Mouse (Mus musculus) limb, embryonic 11.5 days (tissue): Measurements from ENCODE around the gene Zbtb24. TPM values are rescaled to one million over a fixed set of nuclear protein-coding genes. Genes with fewer than 3 reads are reported as not detected.

ENCODE experiments used
- ATAC-seq: fragments of 200-750 bp; cut with Nextera tagmentation; 2 replicates; pipeline ENCODE4 v1.8.0; 2017; ENCODE audit warnings: low read depth; ENCODE audit not compliant: insufficient number of reproducible peaks, low FRiP score, low TSS enrichment
- DNase-seq: peaks from one replicate; pipeline ENCODE4 v3.0.0-alpha.2; 2015; ENCODE audit warnings: low spot score
- H3K27ac ChIP-seq: fragments of 300-500 bp; sonication (generic); replicated peaks from 2 replicates; pipeline ENCODE4 v1.5.1; 2014; ENCODE audit warnings: low read depth, mild to moderate bottlenecking, low read length
- H3K27me3 ChIP-seq: fragments of 300-500 bp; sonication (generic); 2 replicates; pipeline ENCODE4 v1.6.1; 2014; ENCODE audit warnings: mild to moderate bottlenecking, low read length, mixed read lengths; ENCODE audit not compliant: control insufficient read depth, insufficient read depth
- H3K36me3 ChIP-seq: fragments of 300-500 bp; sonication (generic); 2 replicates; pipeline ENCODE4 v1.6.1; 2014; ENCODE audit warnings: mild to moderate bottlenecking, low read length, moderate library complexity, mixed read lengths; ENCODE audit not compliant: control insufficient read depth, insufficient read depth
- H3K4me1 ChIP-seq: fragments of 300-500 bp; sonication (generic); 2 replicates; pipeline ENCODE4 v1.6.1; 2014; ENCODE audit warnings: low read length, mixed read lengths; ENCODE audit not compliant: control insufficient read depth, insufficient read depth
- H3K4me2 ChIP-seq: fragments of 300-500 bp; sonication (generic); 2 replicates; pipeline ENCODE4 v1.6.1; 2014; ENCODE audit warnings: low read depth, mild to moderate bottlenecking, moderate library complexity; ENCODE audit not compliant: severe bottlenecking
- H3K4me3 ChIP-seq: fragments of 300-500 bp; sonication (generic); 2 replicates; pipeline ENCODE4 v1.5.1; 2014; ENCODE audit warnings: low read depth, low read length
- H3K9ac ChIP-seq: fragments of 300-500 bp; sonication (generic); 2 replicates; pipeline ENCODE4 v1.6.1; 2014; ENCODE audit warnings: mild to moderate bottlenecking, low read length
- H3K9me3 ChIP-seq: fragments of 300-500 bp; sonication (generic); 2 replicates; pipeline ENCODE4 v1.6.1; 2016; ENCODE audit warnings: low read length; ENCODE audit not compliant: control insufficient read depth
- whole genome bisulfite sequencing: fragments of 180-500 bp; shearing (Covaris S2); extraction: QIAGEN DNeasy Blood & Tissue Kit; methylation state at CpG from one replicate; pipeline ENCODE4 v1.1.7; 2014; 5-methylcytosine and 5-hydroxymethylcytosine counted together
- polyA plus RNA-seq: library from polyadenylated mRNA; unstranded; fragments of >200 nt; fragmentation: Nextera tagmentation; extraction: Ambion mirVana; gene quantifications from 2 replicates; pipeline ENCODE4 v1.2.1, GENCODE M21; 2014

Gene Zbtb24
- polyA plus RNA-seq, 1 experiment from 2014 or later = 17.3 TPM

DNA sequence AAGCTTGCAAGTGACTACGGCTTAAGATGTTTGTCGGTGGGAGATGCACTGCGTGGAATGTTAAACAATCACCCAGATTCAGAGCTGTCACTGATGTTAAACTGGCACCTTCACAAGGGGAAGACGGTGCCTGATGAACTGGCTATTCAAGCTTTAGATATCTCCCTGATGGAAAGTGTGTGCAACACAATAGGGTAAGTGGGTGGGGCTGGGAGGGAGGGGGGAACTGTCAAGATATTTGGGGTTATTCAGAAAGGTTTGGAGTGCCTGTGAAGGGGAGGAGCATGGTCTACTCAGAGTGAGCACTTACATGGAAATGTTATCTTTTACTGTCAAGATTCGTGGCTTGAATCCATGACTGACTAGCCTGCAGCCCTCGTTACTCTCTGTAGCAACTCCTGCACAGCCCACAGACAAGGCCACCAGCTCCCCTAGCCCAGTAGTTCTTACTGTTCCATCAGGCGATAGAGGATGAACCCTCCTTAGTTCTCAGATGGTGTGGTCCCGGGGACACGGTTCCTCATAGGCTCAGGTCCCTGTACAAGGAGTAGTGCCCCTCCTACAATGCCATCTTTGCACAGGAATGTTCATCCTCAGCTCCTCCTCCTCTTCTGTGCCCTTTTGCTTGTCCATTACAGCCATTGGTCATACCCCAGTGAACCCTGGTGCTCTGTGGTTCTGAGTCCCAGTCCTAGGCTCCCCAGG is 29.5 kb upstream of the Zbtb24 start:
- Histone ChIP-seq H3K9me3 (no peaks in the 10 kb centered on the region), H3K27ac (no peak overlapping the region), H3K27me3 (no peaks in the 10 kb centered on the region), H3K4me3 (no peak overlapping the region), H3K9ac (no peak overlapping the region), H3K36me3 (no peaks in the 10 kb centered on the region), H3K4me1 (no peaks in the 10 kb centered on the region), H3K4me2 (no peak overlapping the region; the same call in 1 of the 2 replicates)
- ATAC-seq (no peak), DNase-seq (no peak)
- 83% methylated on average over 9 of the region's 9 CpGs for WGBS

DNA sequence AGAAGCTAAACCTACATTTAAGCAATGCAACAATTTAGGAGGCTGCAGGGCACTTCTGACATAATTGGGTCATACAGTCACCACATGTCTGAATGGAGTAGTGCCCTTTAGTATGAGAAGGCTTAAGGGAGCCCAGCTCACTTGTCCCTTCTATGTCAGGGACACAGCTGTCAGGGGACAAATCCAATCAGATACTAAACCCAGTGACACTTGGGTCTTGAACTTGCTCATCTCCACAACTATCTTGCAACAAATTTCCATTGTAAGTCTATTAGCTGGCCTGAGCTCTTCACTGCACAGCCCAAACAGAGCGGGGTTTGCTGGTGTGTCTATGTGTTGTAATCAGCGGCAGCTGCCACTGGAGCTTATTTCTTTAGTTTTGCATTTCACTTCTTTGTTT is 26.5 kb upstream of the Zbtb24 start:
- ATAC-seq (no peak), DNase-seq (no peak)
- Histone ChIP-seq H3K9me3 (no peaks in the 10 kb centered on the region), H3K36me3 (no peaks in the 10 kb centered on the region), H3K9ac (no peak overlapping the region), H3K4me1 (no peaks in the 10 kb centered on the region), H3K4me2 (no peak overlapping the region), H3K27me3 (no peaks in the 10 kb centered on the region), H3K4me3 (no peak overlapping the region), H3K27ac (no peak overlapping the region)
- 89% methylated on average over 2 of the region's 2 CpGs for WGBS

DNA sequence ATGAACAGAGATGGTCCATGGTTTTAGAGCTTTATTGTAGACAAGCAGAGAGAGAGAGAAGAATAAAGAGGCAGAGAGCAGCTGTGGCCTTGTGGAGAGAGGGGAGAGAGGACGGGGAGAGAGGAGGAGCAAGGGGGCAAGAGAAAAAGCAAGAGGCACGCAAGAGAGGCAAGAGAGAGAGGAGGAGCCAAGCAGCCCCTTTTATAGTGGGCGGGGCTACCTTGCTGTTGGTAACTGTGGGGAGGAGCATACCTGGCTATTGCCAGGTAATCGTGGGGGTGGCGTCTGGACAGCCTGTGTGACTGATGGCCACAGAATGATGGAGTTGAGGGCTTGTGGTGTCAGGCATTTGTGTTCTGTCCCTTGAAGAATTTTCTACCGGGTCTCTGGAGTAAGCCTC is 23.8 kb upstream of the Zbtb24 start:
- no peak overlapping the region for H3K9ac ChIP-seq
- no peaks in the 10 kb centered on the region for H3K4me1 ChIP-seq
- ATAC-seq = no peak
- H3K4me2 ChIP-seq = no peak overlapping the region
- H3K9me3 ChIP-seq = no peaks in the 10 kb centered on the region
- no peaks in the 10 kb centered on the region for H3K36me3 ChIP-seq
- 54% methylated on average over 6 of the region's 6 CpGs for WGBS
- H3K27ac ChIP-seq = no peak overlapping the region
- DNase-seq = no peak
- H3K4me3 ChIP-seq = no peak overlapping the region
- no peaks in the 10 kb centered on the region for H3K27me3 ChIP-seq

DNA sequence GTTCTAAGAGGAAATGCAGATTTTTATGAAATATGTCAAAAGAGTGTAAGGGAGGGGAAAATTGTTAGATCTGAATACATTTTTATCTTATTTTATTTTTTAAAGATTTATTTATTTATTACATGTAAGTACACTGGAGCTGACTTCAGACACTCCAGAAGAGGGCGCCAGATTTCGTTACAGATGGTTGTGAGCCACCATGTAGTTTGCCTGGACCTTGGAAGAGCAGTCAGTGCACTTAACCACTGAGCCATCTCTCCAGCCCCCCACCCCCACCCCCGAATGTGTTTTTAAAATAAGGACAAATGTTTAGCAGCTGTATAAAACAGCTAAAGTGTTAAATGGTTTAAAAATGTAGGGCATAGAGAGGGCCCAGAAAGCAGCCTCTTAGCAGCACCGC is 15.6 kb upstream of the Zbtb24 start:
- 26% methylated on average over 4 of the region's 4 CpGs for WGBS
- H3K27ac ChIP-seq = no peak overlapping the region
- H3K9ac ChIP-seq = no peak overlapping the region
- H3K27me3 ChIP-seq = no peaks in the 10 kb centered on the region
- ATAC-seq = no peak
- H3K4me1 ChIP-seq = no peaks in the 10 kb centered on the region
- no peak overlapping the region for H3K4me3 ChIP-seq
- H3K4me2 ChIP-seq = no peak overlapping the region
- no peaks in the 10 kb centered on the region for H3K9me3 ChIP-seq
- DNase-seq = peak; percentile 59
- H3K36me3 ChIP-seq = no peaks in the 10 kb centered on the region

DNA sequence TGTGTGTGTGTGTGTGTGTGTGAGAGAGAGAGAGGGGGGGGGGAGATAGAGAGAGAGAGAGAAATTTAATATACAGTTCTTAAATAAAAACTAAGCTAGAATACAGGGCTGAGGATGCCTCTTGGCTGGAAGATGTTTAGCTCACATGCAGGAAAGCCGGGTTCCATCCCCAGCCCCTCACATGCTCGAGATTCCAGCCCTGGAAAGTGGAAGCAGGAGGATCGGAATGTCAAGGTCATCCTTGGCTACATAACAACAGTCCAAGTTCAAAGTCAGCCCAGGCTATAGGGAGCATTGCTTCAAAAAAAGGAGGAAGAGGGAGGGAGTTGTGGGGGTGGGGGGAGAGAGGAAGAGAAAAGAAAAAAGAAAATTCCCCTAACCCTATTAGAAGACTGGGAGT is 15.0 kb upstream of the Zbtb24 start:
- H3K4me1 ChIP-seq = no peaks in the 10 kb centered on the region
- WGBS = 40% methylated on average over 3 of the region's 3 CpGs
- no peak for ATAC-seq

DNA sequence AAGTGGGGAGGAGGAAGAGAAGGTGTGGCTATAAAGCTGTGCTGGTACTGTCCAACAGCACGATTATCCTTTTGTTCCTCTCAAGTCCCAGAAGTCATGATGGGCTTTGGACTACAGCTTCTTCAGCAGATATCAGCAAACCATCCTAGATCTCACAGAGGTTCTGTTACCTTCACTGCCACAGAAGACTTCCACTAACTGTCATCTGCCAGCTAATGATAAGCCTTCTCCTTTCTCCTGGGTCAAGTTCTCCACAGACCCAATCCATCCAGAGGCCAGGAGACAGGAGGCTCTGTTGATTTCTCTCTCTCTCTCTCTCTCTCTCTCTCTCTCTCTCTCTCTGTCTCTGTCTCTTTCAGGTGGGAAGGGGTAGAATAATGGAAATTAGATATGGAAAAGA is 2.0 kb upstream of the Zbtb24 start:
- no peaks in the 10 kb centered on the region for H3K4me1 ChIP-seq
- ATAC-seq (no peak), DNase-seq (no peak)
- H3K4me3 ChIP-seq = no peak overlapping the region
- 78% methylated on average over 1 of the region's 1 CpGs for WGBS
- no peaks in the 10 kb centered on the region for H3K27me3 ChIP-seq
- no peak overlapping the region for H3K9ac ChIP-seq
- H3K27ac ChIP-seq = no peak overlapping the region
- 0 out of 2 replicates have a peak, but pooled peaks cover 3% of the 10 kb centered on the region for H3K36me3 ChIP-seq
- H3K9me3 ChIP-seq = no peaks in the 10 kb centered on the region
- H3K4me2 ChIP-seq = no peak overlapping the region

More for the DNA sequence above, 15.0 kb upstream of the Zbtb24 start:
- Histone ChIP-seq H3K9me3 (no peaks in the 10 kb centered on the region), H3K9ac (no peak overlapping the region), H3K4me2 (no peak overlapping the region), H3K27me3 (no peaks in the 10 kb centered on the region), H3K27ac (no peak overlapping the region), H3K4me3 (no peak overlapping the region), H3K36me3 (no peaks in the 10 kb centered on the region)
- no peak for DNase-seq

DNA sequence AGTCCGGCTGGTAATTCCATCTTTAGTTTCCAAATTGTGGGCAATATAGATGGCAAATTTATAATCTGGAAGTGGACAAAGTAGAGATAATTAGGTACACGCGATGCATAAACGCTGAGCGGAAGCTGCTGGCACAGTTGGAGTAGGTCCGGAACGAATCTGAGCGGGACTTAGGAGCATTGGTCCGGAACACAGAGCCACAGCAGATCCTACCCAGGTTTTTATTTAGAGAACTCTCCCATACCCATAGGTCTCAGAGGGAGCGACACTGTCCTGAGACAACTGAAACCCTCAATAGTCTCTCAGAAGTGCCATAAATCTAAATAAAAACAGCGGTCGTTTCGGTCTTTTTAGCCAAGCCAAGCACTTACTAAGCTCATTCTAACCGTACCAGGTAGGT is 499 bp upstream of the Zbtb24 start:
- ATAC-seq (no peak), DNase-seq (peak; percentile 49)
- peak overlapping the region; percentile 60 for H3K9ac ChIP-seq
- peak overlapping the region; percentile 73 for H3K4me2 ChIP-seq
- no peaks in the 10 kb centered on the region for H3K4me1 ChIP-seq
- 14% methylated on average over 14 of the region's 14 CpGs for WGBS
- 0 out of 2 replicates have a peak overlapping the region, but pooled peaks have one; percentile 5 for H3K27ac ChIP-seq
- no peaks in the 10 kb centered on the region for H3K9me3 ChIP-seq
- H3K4me3 ChIP-seq = peak overlapping the region; percentile 92
- no peaks in the 10 kb centered on the region for H3K27me3 ChIP-seq
- peaks cover 4% of the 10 kb centered on the region; the same call in 1 of the 2 replicates for H3K36me3 ChIP-seq

DNA sequence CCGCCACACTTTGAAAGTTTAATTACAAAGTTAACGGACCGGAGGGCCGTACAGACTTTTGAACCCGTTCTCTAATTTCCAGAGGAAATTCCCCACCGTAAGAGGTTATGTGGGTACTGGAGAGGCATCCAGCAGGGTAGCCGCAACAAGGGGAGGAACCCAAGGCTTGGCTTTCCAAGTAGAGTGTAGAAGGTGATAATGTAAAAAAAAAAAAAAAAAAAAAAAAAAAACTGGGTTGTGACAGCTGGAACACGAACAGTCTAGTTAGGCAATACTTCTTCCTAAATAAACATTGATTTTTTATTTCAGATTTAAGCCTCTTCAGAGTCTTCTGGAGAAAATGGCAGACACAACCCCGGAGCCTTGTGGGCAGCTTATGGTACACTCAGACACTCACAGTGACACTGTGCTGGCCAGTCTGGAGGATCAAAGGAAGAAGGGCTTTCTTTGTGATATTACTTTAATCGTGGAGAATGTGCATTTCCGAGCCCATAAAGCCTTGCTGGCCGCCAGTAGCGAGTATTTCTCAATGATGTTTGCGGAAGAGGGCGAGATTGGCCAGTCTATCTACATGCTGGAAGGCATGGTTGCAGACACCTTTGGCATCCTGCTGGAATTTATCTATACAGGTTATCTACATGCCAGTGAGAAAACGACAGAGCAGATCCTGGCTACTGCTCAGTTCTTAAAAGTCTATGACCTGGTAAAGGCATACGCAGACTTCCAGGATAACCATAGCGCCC is 768 bp downstream of the Zbtb24 start:
- ATAC-seq (no peak), DNase-seq (no peak)
- H3K27me3 ChIP-seq = no peaks in the 10 kb centered on the region
- H3K36me3 ChIP-seq = peaks cover 4% of the 10 kb centered on the region; the same call in 1 of the 2 replicates
- H3K4me1 ChIP-seq = no peaks in the 10 kb centered on the region
- peak overlapping the region; percentile 92 for H3K4me3 ChIP-seq
- WGBS = 56% methylated on average over 18 of the region's 18 CpGs
- no peak overlapping the region for H3K27ac ChIP-seq
- peak overlapping the region; percentile 77 for H3K9ac ChIP-seq
- peak overlapping the region; percentile 67 for H3K4me2 ChIP-seq
- H3K9me3 ChIP-seq = no peaks in the 10 kb centered on the region
